Mouse (Mus musculus) spleen, adult 2 months (tissue): ENCODE results near the gene Pmpcb. TPM values are rescaled to one million over a fixed set of nuclear protein-coding genes. Genes with fewer than 3 reads are reported as not detected.

ENCODE experiments used
- DNase-seq, 2 experiments: peaks; one replicate each; pipeline versions ENCODE4 v3.0.0 to v3.0.0-alpha.2; 2012 to 2021; ENCODE audit warnings: low spot score in 2 of 2, low read depth in 1 of 2
- H3K27ac ChIP-seq: fragments of 200-500 bp; 2 replicates; pipeline ENCODE4 v1.5.1; 2012; ENCODE audit warnings: low read length, inconsistent platforms; ENCODE audit not compliant: insufficient read depth
- H3K27me3 ChIP-seq: fragments of 200-500 bp; 2 replicates; pipeline ENCODE4 v1.6.1; 2012; ENCODE audit warnings: mild to moderate bottlenecking, moderate library complexity, low read length, inconsistent platforms; ENCODE audit not compliant: control insufficient read depth, insufficient read depth
- H3K36me3 ChIP-seq: fragments of 200-500 bp; 2 replicates; pipeline ENCODE4 v1.6.1; 2012; ENCODE audit warnings: mild to moderate bottlenecking, low read length, inconsistent platforms; ENCODE audit not compliant: control insufficient read depth, insufficient read depth
- H3K4me1 ChIP-seq: fragments of 200-500 bp; 2 replicates; pipeline ENCODE4 v1.6.1; 2011; ENCODE audit warnings: inconsistent platforms; ENCODE audit not compliant: control insufficient read depth, insufficient read depth, insufficient read length
- H3K4me3 ChIP-seq: fragments of 200-500 bp; 2 replicates; pipeline ENCODE4 v1.5.1; 2011; ENCODE audit warnings: mild to moderate bottlenecking, inconsistent platforms; ENCODE audit not compliant: insufficient read depth, insufficient read length; ENCODE audit errors: extremely low read depth
- CTCF ChIP-seq: fragments of 200-500 bp; IDR thresholded peaks from 2 replicates; pipeline ENCODE4 v1.5.1; 2011; ENCODE audit warnings: mild to moderate bottlenecking, inconsistent platforms; ENCODE audit not compliant: insufficient read depth, insufficient read length, insufficient replicate concordance; ENCODE audit errors: extremely low read depth
- POLR2A ChIP-seq: fragments of 200-500 bp; IDR thresholded peaks from 2 replicates; pipeline ENCODE4 v1.6.1; 2011; ENCODE audit warnings: low read depth, low read length, inconsistent platforms
- WGBS: fragments of 180-500 bp; shearing (Covaris S2); methylation state at CpG from one replicate; pipeline ENCODE4 v1.1.7; 2018; 5-methylcytosine and 5-hydroxymethylcytosine counted together
- polyA plus RNA-seq: library from polyadenylated mRNA; depleted of rRNA; stranded (reverse); fragments of >200 nt; gene quantifications from 2 replicates; pipeline ENCODE4 v1.2.3, GENCODE M21; 2012; rRNA removed

Gene Pmpcb
- polyA plus RNA-seq, 1 experiment, result 11.1 TPM

GRCm38 (mm10) chr5:21789061-21789460 lies 52.1 kb downstream of the Pmpcb start:
- Histone ChIP-seq H3K27me3 (no peaks in the 10 kb centered on the region), H3K4me1 (peaks cover 2% of the 10 kb centered on the region; the same call in 1 of the 2 replicates), H3K4me3 (no peak overlapping the region), H3K27ac (no peak overlapping the region), H3K36me3 (peaks cover 1% of the 10 kb centered on the region)
- DNase-seq, result no peak
- TF ChIP-seq CTCF (no peak), POLR2A (no peak)
- 78% methylated on average over 5 of the region's 5 CpGs for WGBS

- TF ChIP-seq CTCF (no peak), POLR2A (no peak)
- H3K36me3 ChIP-seq, result peaks cover 10% of the 10 kb centered on the region
- DNase-seq, result no peak
Measured at GRCm38 (mm10) chr5:21792166-21792565, 55.2 kb downstream of the Pmpcb start.

GRCm38 (mm10) chr5:21802907-21803306 lies 66.0 kb downstream of the Pmpcb start:
- H3K27me3 ChIP-seq, result no peaks in the 10 kb centered on the region
- no peaks in the 10 kb centered on the region for H3K4me1 ChIP-seq
- TF ChIP-seq CTCF (no peak), POLR2A (no peak)
- H3K36me3 ChIP-seq, result peaks cover 37% of the 10 kb centered on the region
- DNase-seq, result no peak
- WGBS, result 97% methylated on average over 9 of the region's 9 CpGs
- no peak overlapping the region for H3K4me3 ChIP-seq
- no peak overlapping the region for H3K27ac ChIP-seq

More at GRCm38 (mm10) chr5:21792166-21792565, 55.2 kb downstream of the Pmpcb start:
- Histone ChIP-seq H3K27ac (no peak overlapping the region), H3K27me3 (no peaks in the 10 kb centered on the region), H3K4me1 (no peaks in the 10 kb centered on the region; the same call in 1 of the 2 replicates), H3K4me3 (no peak overlapping the region)

GRCm38 (mm10) chr5:21803691-21804188 lies 66.8 kb downstream of the Pmpcb start:
- H3K4me3 ChIP-seq, result no peak overlapping the region
- WGBS, result 90% methylated on average over 12 of the region's 12 CpGs
- no peaks in the 10 kb centered on the region for H3K4me1 ChIP-seq
- peaks cover 35% of the 10 kb centered on the region for H3K36me3 ChIP-seq
- DNase-seq, result no peak
- no peaks in the 10 kb centered on the region for H3K27me3 ChIP-seq
- no peak overlapping the region for H3K27ac ChIP-seq
- TF ChIP-seq CTCF (no peak), POLR2A (no peak)

GRCm38 (mm10) chr5:21804837-21805236 lies 67.9 kb downstream of the Pmpcb start:
- TF ChIP-seq CTCF (no peak), POLR2A (no peak)
- Histone ChIP-seq H3K4me3 (no peak overlapping the region), H3K4me1 (no peaks in the 10 kb centered on the region), H3K27me3 (no peaks in the 10 kb centered on the region), H3K27ac (no peak overlapping the region), H3K36me3 (peaks cover 29% of the 10 kb centered on the region)
- DNase-seq, result no peak
- 89% methylated on average over 4 of the region's 4 CpGs for WGBS

Other genes with a start within 250 kb of the Pmpcb start
- gene Lrrc17, start 193.6 kb upstream of the Pmpcb start, polyA plus RNA-seq, result 0.06 and 0.08 TPM in 2 replicates
- gene Fbxl13, start 91.5 kb upstream of the Pmpcb start, polyA plus RNA-seq, result 0.07 TPM in 1 of 2 replicates, not detected in the other
- 49.1 and 49.6 TPM in 2 replicates for gene Armc10, start 91.3 kb upstream of the Pmpcb start, polyA plus RNA-seq
- 0.75 and 0.80 TPM in 2 replicates for gene Napepld, start 35.7 kb upstream of the Pmpcb start, polyA plus RNA-seq
- 10.3 and 15.6 TPM in 2 replicates for gene Dnajc2, start 48.1 kb downstream of the Pmpcb start, polyA plus RNA-seq
- 10.4 and 10.7 TPM in 2 replicates for gene Psmc2, start 48.1 kb downstream of the Pmpcb start, polyA plus RNA-seq
- gene Slc26a5, start 128.5 kb downstream of the Pmpcb start, polyA plus RNA-seq, result not detected in 2 replicates